Mouse (Mus musculus) stomach, embryonic 15.5 days (tissue): Measurements from ENCODE around the gene Rpl39. TPM values are rescaled to one million over a fixed set of nuclear protein-coding genes. Genes with fewer than 3 reads are reported as not detected.

ENCODE experiments used
- ATAC-seq: fragments of 200-750 bp; cut with Nextera tagmentation; 2 replicates; pipeline ENCODE4 v1.8.0; 2017; ENCODE audit warnings: low read depth, moderate number of reproducible peaks, moderate TSS enrichment; ENCODE audit not compliant: insufficient read depth, low FRiP score
- H3K27ac ChIP-seq: fragments of 300-500 bp; sonication (generic); 2 replicates; pipeline ENCODE4 v1.5.1; 2015; ENCODE audit warnings: mild to moderate bottlenecking, inconsistent platforms
- H3K27me3 ChIP-seq: fragments of 300-500 bp; sonication (generic); replicated peaks from 2 replicates; pipeline ENCODE4 v1.6.1; 2015; ENCODE audit warnings: inconsistent platforms
- H3K36me3 ChIP-seq: fragments of 300-500 bp; sonication (generic); 2 replicates; pipeline ENCODE4 v1.6.1; 2015; ENCODE audit warnings: inconsistent platforms
- H3K4me1 ChIP-seq: fragments of 300-500 bp; sonication (generic); 2 replicates; pipeline ENCODE4 v1.6.1; 2015; ENCODE audit warnings: inconsistent platforms
- H3K4me2 ChIP-seq: fragments of 300-500 bp; sonication (generic); 2 replicates; pipeline ENCODE4 v1.6.1; 2015; ENCODE audit warnings: mild to moderate bottlenecking, inconsistent platforms
- H3K4me3 ChIP-seq: fragments of 300-500 bp; sonication (generic); replicated peaks from 2 replicates; pipeline ENCODE4 v1.5.1; 2015; ENCODE audit warnings: inconsistent platforms
- H3K9ac ChIP-seq: fragments of 300-500 bp; sonication (generic); 2 replicates; pipeline ENCODE4 v1.6.1; 2015; ENCODE audit warnings: inconsistent platforms
- H3K9me3 ChIP-seq: fragments of 300-500 bp; sonication (generic); 2 replicates; pipeline ENCODE4 v1.6.1; 2016; ENCODE audit warnings: inconsistent platforms
- WGBS: fragments of 180-500 bp; shearing (Covaris S2); methylation state at CpG from one replicate; pipeline ENCODE4 v1.1.7; 2015; 5-methylcytosine and 5-hydroxymethylcytosine counted together
- polyA plus RNA-seq: library from polyadenylated mRNA; unstranded; fragments of >200 nt; fragmentation: Nextera tagmentation; extraction: Ambion mirVana; gene quantifications from 2 replicates; pipeline ENCODE4 v1.2.1, GENCODE M21; 2015

The Rpl39 gene
- polyA plus RNA-seq, result 527 and 550 TPM in 2 replicates

GRCm38 (mm10) chrX:37084927-37085660, at the start of gene Rpl39:
Gene Rpl39, minus strand, starts transcription at chrX:37085402.
- peak within 1 kb of the TSS; percentile 91 for H3K27ac ChIP-seq
- H3K36me3 ChIP-seq, result 0 out of 2 replicates have a peak, but pooled peaks cover 2% of the 10 kb centered on the region
- peak within 1 kb of the TSS; percentile 56 for H3K4me2 ChIP-seq
- H3K4me1 ChIP-seq, result no peaks in the 10 kb centered on the region
- H3K9ac ChIP-seq, result peak within 1 kb of the TSS; percentile 46
- H3K27me3 ChIP-seq, result no peaks in the 10 kb centered on the region
- WGBS, result 16% methylated on average over 38 of the region's 38 CpGs
- peak; percentile 92 for ATAC-seq
- H3K9me3 ChIP-seq, result no peaks in the 10 kb centered on the region
- H3K4me3 ChIP-seq, result peak within 1 kb of the TSS; percentile 55

- Histone ChIP-seq H3K9me3 (no peaks in the 10 kb centered on the region), H3K4me3 (peak within 1 kb of the TSS; percentile 61), H3K4me2 (peak within 1 kb of the TSS; percentile 46), H3K9ac (peak within 1 kb of the TSS; percentile 52; the same call in 1 of the 2 replicates), H3K36me3 (no peaks in the 10 kb centered on the region), H3K27me3 (no peaks in the 10 kb centered on the region), H3K4me1 (no peaks in the 10 kb centered on the region), H3K27ac (peak within 1 kb of the TSS; percentile 81)
- peak; percentile 82 for ATAC-seq
- 12% methylated on average over 58 of the region's 58 CpGs for WGBS
Observed at GRCm38 (mm10) chrX:37126671-37127358, 41.6 kb upstream of the Rpl39 start, which contains the start of gene Nkap. Gene Nkap, plus strand, starts transcription at chrX:37126795.

GRCm38 (mm10) chrX:37125511-37125910, 40.3 kb upstream of the Rpl39 start:
- WGBS, result 95% methylated on average over 7 of the region's 7 CpGs
- Histone ChIP-seq H3K9me3 (no peaks in the 10 kb centered on the region), H3K27ac (no peak overlapping the region), H3K9ac (no peak overlapping the region), H3K4me2 (no peak overlapping the region), H3K27me3 (no peaks in the 10 kb centered on the region), H3K4me1 (no peaks in the 10 kb centered on the region), H3K4me3 (no peak overlapping the region), H3K36me3 (no peaks in the 10 kb centered on the region)
- ATAC-seq, result no peak

GRCm38 (mm10) chrX:37120212-37120611, 35.0 kb upstream of the Rpl39 start:
- H3K36me3 ChIP-seq, result no peaks in the 10 kb centered on the region
- H3K9ac ChIP-seq, result no peak overlapping the region
- 71% methylated on average over 5 of the region's 5 CpGs for WGBS
- H3K9me3 ChIP-seq, result no peaks in the 10 kb centered on the region
- H3K27ac ChIP-seq, result no peak overlapping the region
- H3K27me3 ChIP-seq, result no peaks in the 10 kb centered on the region
- H3K4me3 ChIP-seq, result no peak overlapping the region
- H3K4me1 ChIP-seq, result no peaks in the 10 kb centered on the region
- no peak for ATAC-seq
- no peak overlapping the region for H3K4me2 ChIP-seq

GRCm38 (mm10) chrX:37119585-37119984, 34.4 kb upstream of the Rpl39 start:
- no peak overlapping the region for H3K4me2 ChIP-seq
- H3K36me3 ChIP-seq, result no peaks in the 10 kb centered on the region
- H3K27ac ChIP-seq, result no peak overlapping the region
- H3K4me1 ChIP-seq, result no peaks in the 10 kb centered on the region
- no peak overlapping the region for H3K9ac ChIP-seq
- no peak overlapping the region for H3K4me3 ChIP-seq
- no peaks in the 10 kb centered on the region for H3K9me3 ChIP-seq
- no peaks in the 10 kb centered on the region for H3K27me3 ChIP-seq
- no peak for ATAC-seq
- 63% methylated on average over 3 of the region's 3 CpGs for WGBS

GRCm38 (mm10) chrX:37117085-37117484, 31.9 kb upstream of the Rpl39 start:
- ATAC-seq, result 0 out of 2 replicates have a peak, but pooled peaks have one; percentile 63

GRCm38 (mm10) chrX:37110881-37111193, 25.6 kb upstream of the Rpl39 start:
- H3K27me3 ChIP-seq, result no peaks in the 10 kb centered on the region
- no peak overlapping the region for H3K4me3 ChIP-seq
- 69% methylated on average over 4 of the region's 4 CpGs for WGBS
- H3K27ac ChIP-seq, result no peak overlapping the region
- H3K36me3 ChIP-seq, result no peaks in the 10 kb centered on the region
- ATAC-seq, result no peak
- H3K4me1 ChIP-seq, result no peaks in the 10 kb centered on the region
- H3K4me2 ChIP-seq, result peak overlapping the region; percentile 27; the same call in 1 of the 2 replicates
- H3K9ac ChIP-seq, result no peak overlapping the region
- no peaks in the 10 kb centered on the region for H3K9me3 ChIP-seq

More at GRCm38 (mm10) chrX:37117085-37117484, 31.9 kb upstream of the Rpl39 start:
- H3K9ac ChIP-seq, result no peak overlapping the region
- no peaks in the 10 kb centered on the region for H3K36me3 ChIP-seq
- WGBS, result no CpG with 5 or more reads among the region's 5 CpGs
- H3K4me3 ChIP-seq, result no peak overlapping the region
- no peaks in the 10 kb centered on the region for H3K9me3 ChIP-seq
- H3K27ac ChIP-seq, result no peak overlapping the region
- H3K4me2 ChIP-seq, result no peak overlapping the region
- no peaks in the 10 kb centered on the region for H3K4me1 ChIP-seq
- H3K27me3 ChIP-seq, result no peaks in the 10 kb centered on the region

GRCm38 (mm10) chrX:37110193-37110880, 25.1 kb upstream of the Rpl39 start, which contains the start of gene Upf3b:
Gene Upf3b, minus strand, starts transcription at chrX:37110322.
- peak; percentile 99 for ATAC-seq

GRCm38 (mm10) chrX:37109526-37110192, 24.5 kb upstream of the Rpl39 start:
- Histone ChIP-seq H3K4me3 (peak overlapping the region; percentile 57), H3K4me1 (no peaks in the 10 kb centered on the region), H3K27ac (peak overlapping the region; percentile 85), H3K27me3 (no peaks in the 10 kb centered on the region), H3K4me2 (peak overlapping the region; percentile 63), H3K36me3 (no peaks in the 10 kb centered on the region), H3K9me3 (no peaks in the 10 kb centered on the region), H3K9ac (0 out of 2 replicates have a peak overlapping the region, but pooled peaks have one; percentile 29)
- 10% methylated on average over 27 of the region's 27 CpGs for WGBS
- ATAC-seq, result peak; percentile 83

More at GRCm38 (mm10) chrX:37110193-37110880, 25.1 kb upstream of the Rpl39 start, which contains the start of gene Upf3b:
- no peaks in the 10 kb centered on the region for H3K27me3 ChIP-seq
- no peaks in the 10 kb centered on the region for H3K4me1 ChIP-seq
- H3K9me3 ChIP-seq, result no peaks in the 10 kb centered on the region
- H3K36me3 ChIP-seq, result no peaks in the 10 kb centered on the region
- peak within 1 kb of the TSS; percentile 85 for H3K27ac ChIP-seq
- H3K4me2 ChIP-seq, result peak within 1 kb of the TSS; percentile 63
- 0 out of 2 replicates have a peak within 1 kb of the TSS, but pooled peaks have one; percentile 29 for H3K9ac ChIP-seq
- 10% methylated on average over 30 of the region's 30 CpGs for WGBS
- peak within 1 kb of the TSS; percentile 57 for H3K4me3 ChIP-seq

- H3K4me2 ChIP-seq, result no peak overlapping the region
- no peaks in the 10 kb centered on the region for H3K4me1 ChIP-seq
- ATAC-seq, result no peak
- H3K9ac ChIP-seq, result no peak overlapping the region
- H3K9me3 ChIP-seq, result no peaks in the 10 kb centered on the region
- no peak overlapping the region for H3K27ac ChIP-seq
- WGBS, result 77% methylated on average over 2 of the region's 2 CpGs
- no peak overlapping the region for H3K4me3 ChIP-seq
- H3K36me3 ChIP-seq, result no peaks in the 10 kb centered on the region
- H3K27me3 ChIP-seq, result no peaks in the 10 kb centered on the region
Observed at GRCm38 (mm10) chrX:37103826-37104225, 18.6 kb upstream of the Rpl39 start.

GRCm38 (mm10) chrX:37098681-37099080, 13.5 kb upstream of the Rpl39 start:
- H3K27ac ChIP-seq, result no peak overlapping the region
- H3K4me3 ChIP-seq, result no peak overlapping the region
- ATAC-seq, result no peak
- H3K4me2 ChIP-seq, result no peak overlapping the region
- H3K4me1 ChIP-seq, result no peaks in the 10 kb centered on the region
- H3K36me3 ChIP-seq, result no peaks in the 10 kb centered on the region
- no peak overlapping the region for H3K9ac ChIP-seq
- 86% methylated on average over 3 of the region's 3 CpGs for WGBS
- H3K27me3 ChIP-seq, result no peaks in the 10 kb centered on the region
- H3K9me3 ChIP-seq, result no peaks in the 10 kb centered on the region
